Mouse (Mus musculus): ENCODE results near the gene Rnf31. TPM values are rescaled to one million over a fixed set of nuclear protein-coding genes. Genes with fewer than 3 reads are reported as not detected.

Gene Rnf31
- polyA plus RNA-seq, 1 experiment from 2014 or later = 27.2 TPM

DNA sequence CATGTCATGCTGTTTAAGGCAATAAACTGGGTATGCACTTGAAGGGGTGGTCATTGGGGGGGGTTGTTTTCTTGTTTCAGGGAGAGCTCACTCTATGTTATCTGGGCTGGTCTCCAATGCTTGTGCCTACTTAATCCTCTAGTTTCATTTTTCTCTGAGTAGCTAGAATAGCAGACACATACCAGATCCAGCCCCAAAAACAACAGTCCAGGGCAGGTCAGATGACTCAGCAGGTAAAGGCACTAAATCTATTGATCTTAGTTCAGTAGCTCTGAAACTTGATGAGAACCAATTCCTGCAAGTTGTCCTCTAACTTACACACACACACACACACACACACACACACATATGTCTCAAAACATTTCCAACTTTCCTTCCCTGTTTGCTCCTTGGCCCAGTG lies 19.7 kb upstream of the Rnf31 start:
- ATAC-seq = no peak
- no peaks in the 10 kb centered on the region for H3K27me3 ChIP-seq (ENCODE audit: control insufficient read depth, insufficient read depth, low read depth, low read length)
- H3K4me1 ChIP-seq (ENCODE audit: control insufficient read depth, insufficient read depth, low read length) = no peaks in the 10 kb centered on the region
- no peak overlapping the region for H3K4me3 ChIP-seq (ENCODE audit: low read depth, low read length)
- H3K36me3 ChIP-seq (ENCODE audit: control insufficient read depth, insufficient read depth, low read length) = peaks cover 17% of the 10 kb centered on the region; the same call in 1 of the 2 replicates
- no peaks in the 10 kb centered on the region for H3K9me3 ChIP-seq (replicated peaks; ENCODE audit: control insufficient read depth, low read length, poor library complexity, severe bottlenecking)
- H3K27ac ChIP-seq (ENCODE audit: low read length) = no peak overlapping the region
- H3K9ac ChIP-seq (ENCODE audit: low read depth, low read length) = no peak overlapping the region
- no peak overlapping the region for H3K4me2 ChIP-seq (ENCODE audit: low read length)

DNA sequence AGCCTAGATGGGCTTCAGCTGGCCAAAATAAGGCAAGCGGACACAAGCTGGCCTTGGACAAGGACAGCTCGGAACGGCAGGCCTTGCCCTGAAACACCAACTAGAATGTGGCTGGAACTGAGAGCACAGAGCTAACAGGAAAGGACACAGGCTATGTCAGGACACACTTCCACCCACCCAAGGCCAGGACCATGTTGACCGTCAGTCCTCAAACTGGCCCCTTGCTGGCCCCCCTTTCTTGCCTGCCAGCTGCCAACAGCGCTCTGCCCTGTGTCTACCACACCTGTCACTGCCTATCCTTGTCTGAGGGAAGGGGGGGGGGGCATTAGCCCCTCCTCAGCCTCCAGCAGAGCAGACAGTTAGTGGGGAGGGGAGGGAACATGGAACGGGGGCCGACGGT lies 16.2 kb upstream of the Rnf31 start, which contains the start of gene Fitm1:
Gene Fitm1, plus strand, starts transcription at position 316 of the 400 bp plus-strand sequence.
- no peaks in the 10 kb centered on the region for H3K9me3 ChIP-seq (replicated peaks; ENCODE audit: control insufficient read depth, low read length, poor library complexity, severe bottlenecking)
- H3K4me2 ChIP-seq (ENCODE audit: low read length) = no peak within 1 kb of the TSS
- H3K4me3 ChIP-seq (ENCODE audit: low read depth, low read length) = no peak within 1 kb of the TSS
- no peak within 1 kb of the TSS for H3K9ac ChIP-seq (ENCODE audit: low read depth, low read length)
- no peaks in the 10 kb centered on the region for H3K36me3 ChIP-seq (ENCODE audit: control insufficient read depth, insufficient read depth, low read length)
- H3K4me1 ChIP-seq (ENCODE audit: control insufficient read depth, insufficient read depth, low read length) = peaks cover 9% of the 10 kb centered on the region
- H3K27me3 ChIP-seq (ENCODE audit: control insufficient read depth, insufficient read depth, low read depth, low read length) = no peaks in the 10 kb centered on the region
- WGBS = 87% methylated on average over 8 of the region's 8 CpGs
- H3K27ac ChIP-seq (ENCODE audit: low read length) = no peak within 1 kb of the TSS
- ATAC-seq = no peak

DNA sequence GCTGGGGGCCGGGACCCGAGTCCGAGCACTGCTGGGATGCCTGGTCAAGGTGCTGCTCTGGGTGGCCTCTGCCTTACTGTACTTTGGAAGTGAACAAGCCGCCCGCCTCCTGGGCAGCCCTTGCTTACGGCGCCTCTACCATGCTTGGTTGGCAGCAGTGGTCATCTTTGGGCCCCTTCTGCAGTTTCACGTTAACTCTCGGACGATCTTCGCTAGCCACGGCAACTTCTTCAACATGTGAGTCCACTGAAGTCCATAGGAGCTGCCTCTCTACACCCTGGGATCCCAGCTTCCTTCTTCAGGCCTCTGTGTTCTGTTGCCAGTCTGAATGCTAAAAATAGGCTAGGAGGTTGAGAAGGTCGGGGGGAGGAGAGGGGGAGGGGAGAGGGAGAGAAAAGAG lies 15.8 kb upstream of the Rnf31 start:
- WGBS = 77% methylated on average over 13 of the region's 13 CpGs
- no peak overlapping the region for H3K27ac ChIP-seq (ENCODE audit: low read length)
- H3K4me3 ChIP-seq (ENCODE audit: low read depth, low read length) = no peak overlapping the region
- ATAC-seq = no peak
- H3K9me3 ChIP-seq (replicated peaks; ENCODE audit: control insufficient read depth, low read length, poor library complexity, severe bottlenecking) = no peaks in the 10 kb centered on the region
- no peak overlapping the region for H3K4me2 ChIP-seq (ENCODE audit: low read length)
- H3K36me3 ChIP-seq (ENCODE audit: control insufficient read depth, insufficient read depth, low read length) = no peaks in the 10 kb centered on the region
- H3K9ac ChIP-seq (ENCODE audit: low read depth, low read length) = no peak overlapping the region
- H3K27me3 ChIP-seq (ENCODE audit: control insufficient read depth, insufficient read depth, low read depth, low read length) = no peaks in the 10 kb centered on the region
- H3K4me1 ChIP-seq (ENCODE audit: control insufficient read depth, insufficient read depth, low read length) = peaks cover 9% of the 10 kb centered on the region

DNA sequence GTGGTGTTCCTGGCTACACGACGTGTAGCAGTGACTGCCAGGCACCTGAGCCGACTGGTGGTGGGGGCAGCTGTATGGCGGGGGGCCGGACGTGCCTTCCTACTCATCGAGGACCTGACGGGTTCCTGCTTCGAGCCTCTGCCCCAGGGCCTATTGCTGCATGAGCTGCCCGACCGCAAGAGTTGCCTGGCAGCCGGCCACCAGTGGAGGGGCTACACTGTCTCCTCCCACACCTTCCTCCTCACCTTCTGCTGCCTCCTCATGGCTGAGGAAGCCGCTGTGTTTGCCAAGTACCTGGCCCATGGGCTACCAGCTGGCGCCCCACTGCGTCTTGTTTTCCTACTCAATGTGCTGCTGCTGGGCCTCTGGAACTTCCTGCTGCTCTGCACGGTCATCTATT lies 15.1 kb upstream of the Rnf31 start:
- no peaks in the 10 kb centered on the region for H3K27me3 ChIP-seq (ENCODE audit: control insufficient read depth, insufficient read depth, low read depth, low read length)
- no peak overlapping the region for H3K27ac ChIP-seq (ENCODE audit: low read length)
- H3K9me3 ChIP-seq (replicated peaks; ENCODE audit: control insufficient read depth, low read length, poor library complexity, severe bottlenecking) = no peaks in the 10 kb centered on the region
- no peak overlapping the region for H3K9ac ChIP-seq (ENCODE audit: low read depth, low read length)
- ATAC-seq = no peak
- H3K36me3 ChIP-seq (ENCODE audit: control insufficient read depth, insufficient read depth, low read length) = no peaks in the 10 kb centered on the region
- H3K4me3 ChIP-seq (ENCODE audit: low read depth, low read length) = no peak overlapping the region
- WGBS = 83% methylated on average over 16 of the region's 16 CpGs
- H3K4me1 ChIP-seq (ENCODE audit: control insufficient read depth, insufficient read depth, low read length) = peaks cover 9% of the 10 kb centered on the region
- no peak overlapping the region for H3K4me2 ChIP-seq (ENCODE audit: low read length)

DNA sequence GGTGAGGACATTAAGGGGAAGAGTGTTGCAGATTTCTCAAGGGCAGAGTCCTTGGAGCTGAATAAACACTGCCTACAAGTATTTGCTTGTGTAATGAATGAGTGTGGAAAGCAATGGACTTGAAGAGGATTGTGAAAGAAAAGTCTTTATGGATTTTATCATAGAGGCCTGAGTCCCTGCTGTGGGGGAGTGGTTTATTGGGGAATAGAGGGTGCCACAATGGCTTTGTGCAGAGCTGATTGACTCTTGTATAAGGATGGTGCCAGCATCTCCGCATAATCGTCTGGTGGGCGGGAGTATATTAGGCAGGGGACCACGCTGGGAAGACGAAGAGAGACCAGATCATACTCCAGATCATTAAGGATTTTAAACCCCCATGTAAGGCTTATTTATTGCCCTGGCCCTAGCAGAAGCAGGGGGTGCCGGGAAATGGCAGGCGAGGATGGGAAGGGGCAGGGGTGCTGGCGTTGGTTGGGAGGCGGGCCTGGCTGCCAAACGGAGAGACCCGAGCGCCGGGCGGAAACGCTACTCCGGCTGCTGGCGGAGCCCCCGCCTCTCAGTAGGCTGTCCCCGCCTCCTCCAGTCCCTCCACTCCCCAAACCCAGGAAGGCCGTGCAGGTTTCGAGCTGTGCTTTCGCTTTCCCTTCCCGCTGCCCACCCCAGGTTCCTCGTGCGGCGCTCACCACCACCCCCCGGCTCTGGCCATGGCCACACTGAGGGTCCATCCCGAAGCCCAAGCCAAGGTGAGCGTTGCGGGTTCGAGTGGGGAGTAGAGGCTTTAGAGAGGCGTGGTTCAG lies 13.4 kb upstream of the Rnf31 start, which contains the start of gene Psme1:
Gene Psme1, plus strand, starts transcription at position 253 of the 797 bp plus-strand sequence.
- H3K9me3 ChIP-seq (replicated peaks; ENCODE audit: control insufficient read depth, low read length, poor library complexity, severe bottlenecking) = no peaks in the 10 kb centered on the region
- 0% methylated on average over 32 of the region's 32 CpGs for WGBS
- H3K9ac ChIP-seq (ENCODE audit: low read depth, low read length) = peak within 1 kb of the TSS; percentile 73
- H3K4me3 ChIP-seq (ENCODE audit: low read depth, low read length) = peak within 1 kb of the TSS; percentile 49
- peaks cover 9% of the 10 kb centered on the region for H3K4me1 ChIP-seq (ENCODE audit: control insufficient read depth, insufficient read depth, low read length)
- no peaks in the 10 kb centered on the region for H3K36me3 ChIP-seq (ENCODE audit: control insufficient read depth, insufficient read depth, low read length)
- H3K4me2 ChIP-seq (ENCODE audit: low read length) = peak within 1 kb of the TSS; percentile 76
- ATAC-seq = peak; percentile 94
- peak within 1 kb of the TSS; percentile 90 for H3K27ac ChIP-seq (ENCODE audit: low read length)
- no peaks in the 10 kb centered on the region for H3K27me3 ChIP-seq (ENCODE audit: control insufficient read depth, insufficient read depth, low read depth, low read length)

DNA sequence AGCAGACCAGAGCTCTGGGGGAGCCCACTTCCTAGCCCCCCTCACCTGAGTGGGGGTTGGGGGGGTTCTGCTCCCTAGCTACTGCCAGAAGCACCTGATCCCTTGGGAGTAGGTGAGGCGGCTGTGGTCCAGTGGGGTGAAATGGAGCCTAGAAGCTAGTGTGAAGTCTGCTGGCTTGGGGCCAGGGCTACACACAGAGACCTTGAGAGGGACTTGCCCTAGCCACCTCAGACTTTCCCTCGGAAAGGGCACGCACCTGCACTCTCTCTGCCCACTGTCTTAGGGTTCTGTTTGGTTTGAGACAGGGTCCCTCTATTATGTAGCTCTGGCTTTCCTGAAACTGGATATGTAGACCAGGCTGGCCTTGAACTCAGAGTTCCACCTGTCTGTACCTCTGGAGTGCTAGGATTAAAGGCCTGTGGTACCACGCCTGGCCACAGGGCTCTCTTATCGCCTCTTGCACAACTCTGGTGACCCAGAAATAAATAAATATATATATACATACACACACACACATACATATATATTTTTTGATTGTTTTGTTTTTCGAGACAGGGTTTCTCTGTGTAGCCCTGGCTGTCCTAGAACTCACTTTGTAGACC lies 12.7 kb upstream of the Rnf31 start:
- no peaks in the 10 kb centered on the region for H3K27me3 ChIP-seq (ENCODE audit: control insufficient read depth, insufficient read depth, low read depth, low read length)
- H3K4me1 ChIP-seq (ENCODE audit: control insufficient read depth, insufficient read depth, low read length) = peaks cover 11% of the 10 kb centered on the region
- peak overlapping the region; percentile 73 for H3K9ac ChIP-seq (ENCODE audit: low read depth, low read length)
- H3K4me2 ChIP-seq (ENCODE audit: low read length) = peak overlapping the region; percentile 76
- WGBS = 32% methylated on average over 6 of the region's 6 CpGs
- no peaks in the 10 kb centered on the region for H3K9me3 ChIP-seq (replicated peaks; ENCODE audit: control insufficient read depth, low read length, poor library complexity, severe bottlenecking)
- ATAC-seq = peak; percentile 44
- H3K27ac ChIP-seq (ENCODE audit: low read length) = peak overlapping the region; percentile 90
- no peaks in the 10 kb centered on the region for H3K36me3 ChIP-seq (ENCODE audit: control insufficient read depth, insufficient read depth, low read length)
- H3K4me3 ChIP-seq (ENCODE audit: low read depth, low read length) = peak overlapping the region; percentile 49

DNA sequence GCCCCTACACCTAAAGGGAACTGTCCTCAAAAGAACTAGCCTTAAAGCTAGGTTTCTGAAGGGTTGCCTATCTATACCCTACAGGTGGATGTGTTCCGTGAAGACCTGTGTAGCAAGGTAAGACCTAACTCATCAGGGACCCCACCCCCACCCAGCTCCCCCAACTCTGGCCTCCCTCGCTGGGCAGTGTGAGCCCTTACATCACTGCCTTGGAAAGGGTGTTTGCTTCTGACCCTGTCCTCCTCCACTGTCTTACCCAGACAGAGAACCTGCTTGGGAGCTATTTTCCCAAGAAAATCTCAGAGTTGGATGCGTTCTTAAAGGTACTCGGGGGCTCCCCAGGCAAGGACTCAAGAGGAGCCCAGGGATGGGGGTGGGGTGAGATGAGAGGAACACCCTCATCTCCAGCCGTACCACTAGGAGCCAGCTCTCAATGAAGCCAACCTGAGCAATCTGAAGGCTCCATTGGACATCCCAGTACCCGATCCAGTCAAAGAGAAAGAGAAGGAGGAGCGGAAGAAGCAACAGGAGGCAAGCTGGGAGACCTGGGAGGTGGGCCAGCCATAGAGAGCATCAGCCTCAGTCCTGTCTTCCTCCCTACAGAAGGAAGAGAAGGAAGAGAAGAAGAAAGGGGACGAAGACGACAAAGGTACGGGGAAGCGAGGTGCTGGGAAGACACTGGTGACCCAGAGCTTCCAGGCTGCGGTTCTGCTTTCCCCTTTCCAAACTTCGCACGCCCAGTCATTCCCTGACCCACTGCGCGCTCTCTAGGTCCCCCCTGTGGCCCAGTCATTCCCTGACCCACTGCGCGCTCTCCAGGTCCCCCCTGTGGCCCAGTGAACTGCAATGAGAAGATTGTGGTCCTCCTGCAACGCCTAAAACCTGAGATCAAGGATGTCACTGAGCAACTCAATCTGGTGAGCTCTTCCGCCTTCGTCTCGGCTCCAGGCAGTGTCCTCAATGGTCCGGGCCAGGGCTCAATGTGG lies 11.7 kb upstream of the Rnf31 start:
- no peak overlapping the region for H3K4me2 ChIP-seq (ENCODE audit: low read length)
- no peak overlapping the region for H3K27ac ChIP-seq (ENCODE audit: low read length)
- no peaks in the 10 kb centered on the region for H3K36me3 ChIP-seq (ENCODE audit: control insufficient read depth, insufficient read depth, low read length)
- no peak for ATAC-seq
- no peaks in the 10 kb centered on the region for H3K9me3 ChIP-seq (replicated peaks; ENCODE audit: control insufficient read depth, low read length, poor library complexity, severe bottlenecking)
- no peak overlapping the region for H3K9ac ChIP-seq (ENCODE audit: low read depth, low read length)
- H3K4me3 ChIP-seq (ENCODE audit: low read depth, low read length) = no peak overlapping the region
- WGBS = 85% methylated on average over 23 of the region's 23 CpGs
- peaks cover 15% of the 10 kb centered on the region for H3K4me1 ChIP-seq (ENCODE audit: control insufficient read depth, insufficient read depth, low read length)
- no peaks in the 10 kb centered on the region for H3K27me3 ChIP-seq (ENCODE audit: control insufficient read depth, insufficient read depth, low read depth, low read length)

DNA sequence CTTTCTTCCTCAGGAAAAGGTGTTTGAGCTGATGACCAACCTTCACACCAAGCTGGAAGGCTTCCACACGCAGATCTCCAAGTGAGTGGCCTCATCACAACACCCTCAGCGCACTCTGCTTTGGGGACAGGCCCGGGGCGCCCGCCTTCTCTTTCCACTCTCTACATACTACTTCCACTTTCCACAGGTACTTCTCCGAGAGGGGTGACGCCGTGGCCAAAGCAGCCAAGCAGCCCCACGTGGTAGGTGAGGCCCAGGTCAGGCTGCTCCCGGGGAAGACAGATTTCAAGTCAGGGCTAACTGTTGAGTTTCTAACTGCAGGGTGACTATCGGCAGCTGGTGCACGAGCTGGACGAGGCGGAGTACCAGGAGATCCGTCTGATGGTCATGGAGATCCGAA lies 10.8 kb upstream of the Rnf31 start:
- no peaks in the 10 kb centered on the region for H3K36me3 ChIP-seq (ENCODE audit: control insufficient read depth, insufficient read depth, low read length)
- peaks cover 18% of the 10 kb centered on the region for H3K4me1 ChIP-seq (ENCODE audit: control insufficient read depth, insufficient read depth, low read length)
- H3K27me3 ChIP-seq (ENCODE audit: control insufficient read depth, insufficient read depth, low read depth, low read length) = no peaks in the 10 kb centered on the region
- H3K9me3 ChIP-seq (replicated peaks; ENCODE audit: control insufficient read depth, low read length, poor library complexity, severe bottlenecking) = no peaks in the 10 kb centered on the region
- H3K4me2 ChIP-seq (ENCODE audit: low read length) = no peak overlapping the region
- H3K9ac ChIP-seq (ENCODE audit: low read depth, low read length) = no peak overlapping the region
- H3K27ac ChIP-seq (ENCODE audit: low read length) = no peak overlapping the region
- no peak for ATAC-seq
- WGBS = 96% methylated on average over 16 of the region's 16 CpGs
- H3K4me3 ChIP-seq (ENCODE audit: low read depth, low read length) = no peak overlapping the region
